Mouse (Mus musculus): ENCODE measurements around the gene Dnm2. TPM values are rescaled to one million over a fixed set of nuclear protein-coding genes. Genes with fewer than 3 reads are reported as not detected.
"Not testable (repeated sequence)": the region's sequence is repeated elsewhere in the genome, so short reads cannot be mapped to it uniquely, and the experiment has no call there.

Dnm2 gene
- polyA plus RNA-seq, 1 experiment from 2014 or later = 145 TPM

GRCm38 (mm10) chr9:21455103-21455770 lies 30.5 kb downstream of the Dnm2 start:
- peaks cover 9% of the 10 kb centered on the region; the same call in 1 of the 2 replicates for H3K36me3 ChIP-seq (ENCODE audit: inconsistent target)
- H3K27ac ChIP-seq = no peak overlapping the region
- 56% methylated on average over 3 of the region's 4 CpGs for WGBS (ENCODE audit: missing documents)

GRCm38 (mm10) chr9:21456246-21456929 lies 31.7 kb downstream of the Dnm2 start:
- Histone ChIP-seq H3K36me3 (ENCODE audit: inconsistent target) (peaks cover 9% of the 10 kb centered on the region; the same call in 1 of the 2 replicates), H3K4me3 (ENCODE audit: inconsistent target) (no peak overlapping the region), H3K27ac (peak overlapping the region; percentile 52), H3K79me2 (ENCODE audit: inconsistent target) (peaks cover 93% of the 10 kb centered on the region)
- WGBS (ENCODE audit: missing documents) = 91% methylated on average over 7 of the region's 7 CpGs

More at GRCm38 (mm10) chr9:21455103-21455770, 30.5 kb downstream of the Dnm2 start:
- Histone ChIP-seq H3K4me3 (ENCODE audit: inconsistent target) (no peak overlapping the region), H3K79me2 (ENCODE audit: inconsistent target) (peaks cover 93% of the 10 kb centered on the region)

- Histone ChIP-seq H3K79me2 (ENCODE audit: inconsistent target) (peaks cover 93% of the 10 kb centered on the region), H3K4me3 (ENCODE audit: inconsistent target) (no peak overlapping the region), H3K36me3 (ENCODE audit: inconsistent target) (peaks cover 9% of the 10 kb centered on the region; the same call in 1 of the 2 replicates), H3K27ac (peak overlapping the region; percentile 52)
- 23% methylated on average over 10 of the region's 10 CpGs for WGBS (ENCODE audit: missing documents)
Measured at GRCm38 (mm10) chr9:21456930-21457634, 32.4 kb downstream of the Dnm2 start.

GRCm38 (mm10) chr9:21458821-21459220 lies 34.1 kb downstream of the Dnm2 start:
- Histone ChIP-seq H3K4me3 (ENCODE audit: inconsistent target) (no peak overlapping the region), H3K27ac (no peak overlapping the region)
- WGBS (ENCODE audit: missing documents) = 92% methylated on average over 3 of the region's 3 CpGs

GRCm38 (mm10) chr9:21460400-21460940 lies 35.8 kb downstream of the Dnm2 start:
- peaks cover 93% of the 10 kb centered on the region for H3K79me2 ChIP-seq (ENCODE audit: inconsistent target)
- 96% methylated on average over 3 of the region's 3 CpGs for WGBS (ENCODE audit: missing documents)
- peaks cover 11% of the 10 kb centered on the region; the same call in 1 of the 2 replicates for H3K36me3 ChIP-seq (ENCODE audit: inconsistent target)
- no peak overlapping the region for H3K27ac ChIP-seq
- H3K4me3 ChIP-seq (ENCODE audit: inconsistent target) = no peak overlapping the region

More at GRCm38 (mm10) chr9:21458821-21459220, 34.1 kb downstream of the Dnm2 start:
- H3K79me2 ChIP-seq (ENCODE audit: inconsistent target) = peaks cover 93% of the 10 kb centered on the region
- peaks cover 9% of the 10 kb centered on the region; the same call in 1 of the 2 replicates for H3K36me3 ChIP-seq (ENCODE audit: inconsistent target)

- WGBS (ENCODE audit: missing documents) = 4% methylated on average over 5 of the region's 5 CpGs
- Histone ChIP-seq H3K36me3 (ENCODE audit: inconsistent target) (peaks cover 25% of the 10 kb centered on the region; the same call in 1 of the 2 replicates), H3K27ac (peak overlapping the region; percentile 82), H3K4me3 (ENCODE audit: inconsistent target) (no peak overlapping the region), H3K79me2 (ENCODE audit: inconsistent target) (peaks cover 76% of the 10 kb centered on the region)
Measured at GRCm38 (mm10) chr9:21463138-21463590, 38.5 kb downstream of the Dnm2 start.

GRCm38 (mm10) chr9:21463766-21464564 lies 39.3 kb downstream of the Dnm2 start:
- Histone ChIP-seq H3K36me3 (ENCODE audit: inconsistent target) (peaks cover 21% of the 10 kb centered on the region; the same call in 1 of the 2 replicates), H3K79me2 (ENCODE audit: inconsistent target) (peaks cover 68% of the 10 kb centered on the region), H3K4me3 (ENCODE audit: inconsistent target) (no peak overlapping the region), H3K27ac (peak overlapping the region; percentile 82)
- 35% methylated on average over 3 of the region's 3 CpGs for WGBS (ENCODE audit: missing documents)

- Histone ChIP-seq H3K27ac (0 out of 2 replicates have a peak overlapping the region, but pooled peaks have one; percentile 82), H3K79me2 (ENCODE audit: inconsistent target) (peaks cover 67% of the 10 kb centered on the region), H3K36me3 (ENCODE audit: inconsistent target) (peaks cover 25% of the 10 kb centered on the region; the same call in 1 of the 2 replicates)
- 100% methylated on average over 6 of the region's 7 CpGs for WGBS (ENCODE audit: missing documents)
- H3K4me3 ChIP-seq (ENCODE audit: inconsistent target) = not testable (repeated sequence)
Measured at GRCm38 (mm10) chr9:21464565-21464928, 39.8 kb downstream of the Dnm2 start.

- peaks cover 28% of the 10 kb centered on the region for H3K79me2 ChIP-seq (ENCODE audit: inconsistent target)
- no peak overlapping the region for H3K27ac ChIP-seq
- H3K36me3 ChIP-seq (ENCODE audit: inconsistent target) = peaks cover 73% of the 10 kb centered on the region
- no peak overlapping the region for H3K4me3 ChIP-seq (ENCODE audit: inconsistent target)
- WGBS (ENCODE audit: missing documents) = 88% methylated on average over 17 of the region's 20 CpGs
Measured at GRCm38 (mm10) chr9:21469032-21470024, 44.6 kb downstream of the Dnm2 start.

- H3K79me2 ChIP-seq (ENCODE audit: inconsistent target) = peaks cover 11% of the 10 kb centered on the region
- H3K36me3 ChIP-seq (ENCODE audit: inconsistent target) = peaks cover 91% of the 10 kb centered on the region
- no peak overlapping the region for H3K4me3 ChIP-seq (ENCODE audit: inconsistent target)
- 96% methylated on average over 4 of the region's 4 CpGs for WGBS (ENCODE audit: missing documents)
- no peak overlapping the region for H3K27ac ChIP-seq
Measured at GRCm38 (mm10) chr9:21472913-21473312, 48.2 kb downstream of the Dnm2 start.

GRCm38 (mm10) chr9:21477707-21478106 lies 53.0 kb downstream of the Dnm2 start:
- 96% methylated on average over 6 of the region's 6 CpGs for WGBS (ENCODE audit: missing documents)
- Histone ChIP-seq H3K79me2 (ENCODE audit: inconsistent target) (no peaks in the 10 kb centered on the region), H3K4me3 (ENCODE audit: inconsistent target) (no peak overlapping the region)

GRCm38 (mm10) chr9:21484065-21484464 lies 59.4 kb downstream of the Dnm2 start:
- no peak overlapping the region for H3K4me3 ChIP-seq (ENCODE audit: inconsistent target)
- H3K79me2 ChIP-seq (ENCODE audit: inconsistent target) = no peaks in the 10 kb centered on the region
- 100% methylated on average over 4 of the region's 4 CpGs for WGBS (ENCODE audit: missing documents)
- no peak overlapping the region for H3K27ac ChIP-seq
- peaks cover 84% of the 10 kb centered on the region for H3K36me3 ChIP-seq (ENCODE audit: inconsistent target)

More at GRCm38 (mm10) chr9:21477707-21478106, 53.0 kb downstream of the Dnm2 start:
- Histone ChIP-seq H3K36me3 (ENCODE audit: inconsistent target) (peaks cover 93% of the 10 kb centered on the region), H3K27ac (no peak overlapping the region)

- not testable (repeated sequence) for H3K79me2 ChIP-seq (ENCODE audit: inconsistent target); H3K4me3 ChIP-seq (ENCODE audit: inconsistent target); H3K27ac ChIP-seq
- peaks cover 87% of the 10 kb centered on the region for H3K36me3 ChIP-seq (ENCODE audit: inconsistent target)
- 100% methylated on average over 1 of the region's 2 CpGs for WGBS (ENCODE audit: missing documents)
Measured at GRCm38 (mm10) chr9:21488246-21488645, 63.5 kb downstream of the Dnm2 start.

Data from macrophage (primary cell).